Mouse (Mus musculus) skeletal muscle tissue, adult 2 months (tissue): ENCODE measurements around the gene Mfap1b.
"Not testable (repeated sequence)": the region's sequence is repeated elsewhere in the genome, so short reads cannot be mapped to it uniquely, and the experiment has no call there.

Experiments used
- DNase-seq: peaks from one replicate; pipeline ENCODE4 v3.0.0-alpha.2; 2012; ENCODE audit warnings: low read depth, low spot score

Gene Mfap1b

GRCm38 (mm10) chr2:121472783-121473182 lies 1.1 kb downstream of the Mfap1b start:
- DNase-seq: not testable (repeated sequence)

GRCm38 (mm10) chr2:121468982-121469381 lies 4.9 kb downstream of the Mfap1b start:
- DNase-seq: not testable (repeated sequence)

GRCm38 (mm10) chr2:121460071-121460470 lies 13.8 kb downstream of the Mfap1b start:
- DNase-seq: no peak

GRCm38 (mm10) chr2:121456692-121457642 lies 16.9 kb downstream of the Mfap1b start, which contains the start of gene Serinc4:
Serinc4 (minus strand) TSS chr2:121456781.
- DNase-seq: peak; percentile 75

GRCm38 (mm10) chr2:121455534-121455933 lies 18.3 kb downstream of the Mfap1b start:
- no peak for DNase-seq

- DNase-seq: no peak
Measured at GRCm38 (mm10) chr2:121453917-121454316, 19.9 kb downstream of the Mfap1b start.

- no peak for DNase-seq
Measured at GRCm38 (mm10) chr2:121452990-121453389, 20.9 kb downstream of the Mfap1b start, which contains the start of gene Hypk. Hypk (plus strand) TSS chr2:121453290.

GRCm38 (mm10) chr2:121452361-121452760 lies 21.5 kb downstream of the Mfap1b start:
- DNase-seq: no peak

GRCm38 (mm10) chr2:121450093-121450492 lies 23.8 kb downstream of the Mfap1b start:
- no peak for DNase-seq

- DNase-seq: no peak
Measured at GRCm38 (mm10) chr2:121449545-121450011, 24.3 kb downstream of the Mfap1b start.

GRCm38 (mm10) chr2:121448739-121449535 lies 24.9 kb downstream of the Mfap1b start, which contains the start of gene Serf2:
Serf2 (plus strand) TSS chr2:121449195.
- peak; percentile 99 for DNase-seq

- DNase-seq: no peak
Measured at GRCm38 (mm10) chr2:121448136-121448535, 25.7 kb downstream of the Mfap1b start.

GRCm38 (mm10) chr2:121447006-121447405 lies 26.9 kb downstream of the Mfap1b start:
- DNase-seq: no peak

GRCm38 (mm10) chr2:121446506-121446905 lies 27.4 kb downstream of the Mfap1b start:
- DNase-seq: no peak

- no peak for DNase-seq
Measured at GRCm38 (mm10) chr2:121445117-121445516, 28.8 kb downstream of the Mfap1b start.

GRCm38 (mm10) chr2:121444178-121444577 lies 29.7 kb downstream of the Mfap1b start, which contains the start of gene Ell3:
Ell3 (minus strand) TSS chr2:121444278.
- no peak for DNase-seq

GRCm38 (mm10) chr2:121443068-121443349 lies 30.9 kb downstream of the Mfap1b start:
- DNase-seq: no peak

GRCm38 (mm10) chr2:121442259-121443067 lies 31.4 kb downstream of the Mfap1b start:
- DNase-seq: no peak

GRCm38 (mm10) chr2:121441800-121442199 lies 32.1 kb downstream of the Mfap1b start:
- no peak for DNase-seq

GRCm38 (mm10) chr2:121440834-121441605 lies 32.8 kb downstream of the Mfap1b start:
- DNase-seq: no peak
